Mouse (Mus musculus) limb, embryonic 13.5 days (tissue): Measurements from ENCODE around the gene Atp8b2. TPM values are rescaled to one million over a fixed set of nuclear protein-coding genes. Genes with fewer than 3 reads are reported as not detected.

Source experiments
- ATAC-seq: fragments of 200-750 bp; cut with Nextera tagmentation; 2 replicates; pipeline ENCODE4 v1.8.0; 2017; ENCODE audit warnings: low read depth, moderate number of reproducible peaks, moderate TSS enrichment; ENCODE audit not compliant: low FRiP score
- H3K27ac ChIP-seq: fragments of 300-500 bp; sonication (generic); 2 replicates; pipeline ENCODE4 v1.5.1; 2015; ENCODE audit warnings: inconsistent platforms, mild to moderate bottlenecking, moderate library complexity
- H3K27me3 ChIP-seq: fragments of 300-500 bp; sonication (generic); 2 replicates; pipeline ENCODE4 v1.6.1; 2015; ENCODE audit warnings: mild to moderate bottlenecking, inconsistent platforms
- H3K36me3 ChIP-seq: fragments of 300-500 bp; sonication (generic); 2 replicates; pipeline ENCODE4 v1.6.1; 2015; ENCODE audit warnings: inconsistent platforms, mild to moderate bottlenecking, moderate library complexity
- H3K4me1 ChIP-seq: fragments of 300-500 bp; sonication (generic); 2 replicates; pipeline ENCODE4 v1.6.1; 2015; ENCODE audit warnings: inconsistent platforms
- H3K4me2 ChIP-seq: fragments of 300-500 bp; sonication (generic); replicated peaks from 2 replicates; pipeline ENCODE4 v1.6.1; 2015; ENCODE audit warnings: inconsistent platforms, mild to moderate bottlenecking, moderate library complexity
- H3K4me3 ChIP-seq: fragments of 300-500 bp; sonication (generic); 2 replicates; pipeline ENCODE4 v1.5.1; 2015; ENCODE audit warnings: moderate library complexity, mild to moderate bottlenecking, inconsistent platforms
- H3K9ac ChIP-seq: fragments of 300-500 bp; sonication (generic); 2 replicates; pipeline ENCODE4 v1.6.1; 2015; ENCODE audit warnings: mild to moderate bottlenecking, inconsistent platforms
- H3K9me3 ChIP-seq: fragments of 300-500 bp; sonication (generic); 2 replicates; pipeline ENCODE4 v1.6.1; 2016; ENCODE audit warnings: inconsistent platforms
- WGBS: fragments of 180-500 bp; shearing (Covaris S2); methylation state at CpG from one replicate; pipeline ENCODE4 v1.1.7; 2015; 5-methylcytosine and 5-hydroxymethylcytosine counted together
- polyA plus RNA-seq: library from polyadenylated mRNA; unstranded; fragments of >200 nt; fragmentation: Nextera tagmentation; extraction: Ambion mirVana; gene quantifications from 2 replicates; pipeline ENCODE4 v1.2.1, GENCODE M21; 2015

Atp8b2 gene
- polyA plus RNA-seq, 1 experiment from 2014 or later, result 17.7 TPM

GRCm38 (mm10) chr3:89914700-89915099 is 48.6 kb downstream of the Atp8b2 start:
- ATAC-seq, result no peak
- H3K4me1 ChIP-seq, result peaks cover 18% of the 10 kb centered on the region
- peaks cover 49% of the 10 kb centered on the region for H3K27me3 ChIP-seq
- no peak overlapping the region for H3K4me3 ChIP-seq
- H3K9ac ChIP-seq, result no peak overlapping the region
- WGBS, result 72% methylated on average over 4 of the region's 4 CpGs
- H3K4me2 ChIP-seq, result no peak overlapping the region
- H3K27ac ChIP-seq, result no peak overlapping the region
- H3K9me3 ChIP-seq, result no peaks in the 10 kb centered on the region
- no peaks in the 10 kb centered on the region for H3K36me3 ChIP-seq

- Histone ChIP-seq H3K27ac (no peak within 1 kb of the TSS), H3K9me3 (no peaks in the 10 kb centered on the region), H3K9ac (peak within 1 kb of the TSS; percentile 63), H3K4me2 (peak within 1 kb of the TSS; percentile 99), H3K4me1 (peaks cover 18% of the 10 kb centered on the region), H3K4me3 (peak within 1 kb of the TSS; percentile 55), H3K36me3 (no peaks in the 10 kb centered on the region), H3K27me3 (peaks cover 53% of the 10 kb centered on the region)
- ATAC-seq, result peak; percentile 80
- WGBS, result 1% methylated on average over 75 of the region's 75 CpGs
Observed at GRCm38 (mm10) chr3:89912543-89913391, 50.5 kb downstream of the Atp8b2 start, which contains the start of gene Il6ra. TSS of gene Il6ra (minus strand) at chr3:89913196.

DNA sequence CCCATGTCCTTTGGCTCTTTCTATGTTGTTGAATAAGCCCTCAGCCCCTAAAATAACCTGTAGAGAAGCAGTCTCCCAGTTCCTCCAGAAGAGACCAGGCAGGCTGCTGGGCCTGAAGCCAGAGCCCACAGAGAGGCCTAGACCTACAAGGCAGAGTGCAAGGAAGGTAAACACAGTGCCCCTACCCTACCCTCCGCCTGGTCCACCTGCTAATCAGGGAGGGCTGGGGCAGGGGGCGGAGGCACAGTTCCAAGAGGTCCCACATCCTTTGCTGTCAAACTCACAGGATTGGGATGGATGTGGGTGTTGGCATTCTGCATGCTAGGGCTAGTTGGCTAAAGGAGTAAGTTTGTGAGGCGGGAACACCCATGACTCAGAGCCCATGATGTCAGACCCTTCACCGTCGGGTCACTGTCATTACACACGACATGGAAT is 51.2 kb downstream of the Atp8b2 start:
- H3K27me3 ChIP-seq, result peaks cover 53% of the 10 kb centered on the region
- no peak for ATAC-seq
- H3K27ac ChIP-seq, result no peak overlapping the region
- H3K9me3 ChIP-seq, result no peaks in the 10 kb centered on the region
- H3K9ac ChIP-seq, result 0 out of 2 replicates have a peak overlapping the region, but pooled peaks have one; percentile 63
- peaks cover 18% of the 10 kb centered on the region for H3K4me1 ChIP-seq
- H3K4me2 ChIP-seq, result peak overlapping the region; percentile 99
- peak overlapping the region; percentile 55 for H3K4me3 ChIP-seq
- WGBS, result 34% methylated on average over 6 of the region's 6 CpGs
- no peaks in the 10 kb centered on the region for H3K36me3 ChIP-seq

DNA sequence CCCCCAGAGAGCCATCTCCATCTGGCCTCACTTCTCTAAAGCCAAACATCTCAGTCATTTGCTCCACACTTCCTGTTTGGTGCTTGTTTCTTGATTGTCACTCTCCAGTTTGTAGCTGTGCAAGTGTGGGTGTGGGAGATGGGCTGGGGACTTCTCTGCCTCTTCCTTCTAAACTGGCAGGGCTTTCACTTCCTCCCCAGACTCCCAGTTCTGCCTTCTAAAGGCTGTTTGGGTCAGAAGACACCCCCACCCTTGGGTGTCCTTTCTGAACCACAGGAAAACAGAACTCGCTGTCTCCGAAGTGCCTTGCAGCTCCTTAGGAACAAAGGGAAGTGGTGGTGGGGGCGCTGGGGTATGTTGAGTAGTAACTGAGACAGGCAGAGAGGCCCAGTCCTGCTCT is 52.1 kb downstream of the Atp8b2 start:
- H3K9ac ChIP-seq, result no peak overlapping the region
- 85% methylated on average over 3 of the region's 3 CpGs for WGBS
- H3K4me2 ChIP-seq, result no peak overlapping the region
- no peak overlapping the region for H3K4me3 ChIP-seq
- no peak overlapping the region for H3K27ac ChIP-seq
- peaks cover 53% of the 10 kb centered on the region for H3K27me3 ChIP-seq
- no peaks in the 10 kb centered on the region for H3K9me3 ChIP-seq
- ATAC-seq, result no peak
- peaks cover 18% of the 10 kb centered on the region for H3K4me1 ChIP-seq
- no peaks in the 10 kb centered on the region for H3K36me3 ChIP-seq

DNA sequence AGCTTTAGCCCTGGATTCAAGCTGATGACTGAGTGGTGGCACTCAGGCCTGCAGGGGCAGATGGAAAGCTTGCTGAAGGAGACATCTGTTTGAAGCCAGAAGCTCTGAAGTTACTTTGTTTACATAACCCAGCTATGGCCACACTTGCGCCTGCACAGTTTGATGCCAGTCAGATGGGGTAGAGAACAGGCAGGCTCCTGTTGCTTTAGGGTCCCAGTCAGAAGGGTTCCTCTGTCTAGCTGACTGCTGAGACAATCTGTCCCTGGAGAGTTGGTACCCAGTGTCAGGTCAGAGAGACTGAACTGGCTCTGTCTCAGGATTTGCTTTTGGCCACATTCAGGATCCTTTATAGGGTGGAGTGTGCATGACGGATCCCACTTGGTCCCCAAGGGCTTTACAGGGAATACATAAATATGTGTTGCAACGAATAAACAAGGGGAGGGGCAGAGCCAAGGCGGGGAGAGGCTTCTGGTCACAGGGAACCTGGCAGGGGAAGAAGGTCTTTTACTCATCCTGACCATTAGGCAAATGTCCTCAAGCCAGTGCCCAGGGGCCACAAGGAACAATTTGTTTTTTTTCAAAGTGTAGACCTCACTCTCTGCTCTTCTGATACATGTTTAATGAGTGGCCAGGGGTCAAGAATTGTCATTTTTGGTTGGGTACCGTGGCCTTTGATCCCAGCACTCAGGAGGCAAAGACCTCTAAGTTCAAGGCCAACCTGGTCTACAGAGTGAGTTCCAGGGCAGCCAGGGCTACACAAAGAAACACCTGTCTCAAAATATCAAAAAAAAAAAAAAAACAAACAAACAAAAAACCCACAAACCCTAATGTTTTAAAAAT is 53.4 kb downstream of the Atp8b2 start:
- Histone ChIP-seq H3K9me3 (no peaks in the 10 kb centered on the region), H3K27ac (no peak overlapping the region), H3K4me3 (no peak overlapping the region), H3K27me3 (peaks cover 45% of the 10 kb centered on the region), H3K36me3 (no peaks in the 10 kb centered on the region), H3K4me2 (no peak overlapping the region), H3K4me1 (peaks cover 18% of the 10 kb centered on the region), H3K9ac (no peak overlapping the region)
- ATAC-seq, result no peak
- WGBS, result 37% methylated on average over 5 of the region's 5 CpGs

DNA sequence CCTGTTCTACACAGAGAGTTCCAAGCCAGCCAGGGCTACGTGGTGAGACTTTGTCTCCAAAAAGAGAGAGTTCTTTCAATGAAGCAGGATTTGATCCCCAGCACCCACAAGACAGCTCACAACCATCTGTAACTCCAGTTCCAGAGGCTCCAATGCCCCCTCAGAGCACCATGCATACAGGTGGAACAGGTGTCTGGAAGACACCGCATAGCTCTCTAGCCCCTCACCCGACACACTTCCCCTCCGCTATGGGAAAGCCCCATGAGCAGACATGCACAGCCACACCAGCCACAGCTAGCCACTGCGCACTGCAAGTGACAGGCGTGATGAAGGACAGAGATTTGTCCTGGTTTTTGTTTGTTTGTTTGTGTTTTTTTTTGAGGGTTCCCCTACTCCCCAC is 54.5 kb downstream of the Atp8b2 start:
- H3K9ac ChIP-seq, result no peak overlapping the region
- peaks cover 35% of the 10 kb centered on the region for H3K27me3 ChIP-seq
- no peak overlapping the region for H3K4me2 ChIP-seq
- H3K27ac ChIP-seq, result no peak overlapping the region
- peaks cover 18% of the 10 kb centered on the region for H3K4me1 ChIP-seq
- 71% methylated on average over 6 of the region's 6 CpGs for WGBS
- no peak for ATAC-seq
- H3K9me3 ChIP-seq, result no peaks in the 10 kb centered on the region
- H3K4me3 ChIP-seq, result no peak overlapping the region
- H3K36me3 ChIP-seq, result no peaks in the 10 kb centered on the region

- H3K4me1 ChIP-seq, result peaks cover 9% of the 10 kb centered on the region
Observed at GRCm38 (mm10) chr3:89907846-89908245, 55.5 kb downstream of the Atp8b2 start.

DNA sequence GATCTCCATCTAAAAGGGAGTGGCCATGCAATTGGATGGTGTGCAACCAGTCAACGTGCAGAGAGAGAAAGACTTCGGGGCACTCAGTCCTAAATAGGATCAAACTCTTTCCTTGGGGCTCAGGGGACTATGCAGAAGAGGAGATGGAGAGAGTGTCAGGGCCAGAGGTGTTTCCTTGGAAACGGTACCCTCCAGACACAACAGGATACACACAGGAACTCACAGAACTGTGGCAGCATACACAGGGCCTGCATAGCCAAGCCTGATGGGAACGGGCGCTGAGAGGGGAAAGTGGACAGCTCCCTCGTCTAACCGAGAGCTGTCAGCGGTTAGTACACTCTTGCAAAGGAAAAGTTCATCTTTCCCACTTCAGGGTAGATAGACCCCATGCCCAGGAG is 63.8 kb downstream of the Atp8b2 start:
- WGBS, result 66% methylated on average over 8 of the region's 8 CpGs
- H3K4me2 ChIP-seq, result no peak overlapping the region
- H3K27ac ChIP-seq, result no peak overlapping the region
- H3K9me3 ChIP-seq, result no peaks in the 10 kb centered on the region
- no peak overlapping the region for H3K4me3 ChIP-seq
- no peak overlapping the region for H3K9ac ChIP-seq
- no peaks in the 10 kb centered on the region for H3K27me3 ChIP-seq
- no peaks in the 10 kb centered on the region for H3K36me3 ChIP-seq
- peaks cover 24% of the 10 kb centered on the region for H3K4me1 ChIP-seq
- no peak for ATAC-seq

More at GRCm38 (mm10) chr3:89907846-89908245, 55.5 kb downstream of the Atp8b2 start:
- no peak for ATAC-seq
- Histone ChIP-seq H3K9ac (no peak overlapping the region), H3K27me3 (peaks cover 25% of the 10 kb centered on the region), H3K4me3 (no peak overlapping the region), H3K27ac (no peak overlapping the region), H3K9me3 (no peaks in the 10 kb centered on the region), H3K4me2 (no peak overlapping the region), H3K36me3 (no peaks in the 10 kb centered on the region)
- WGBS, result 68% methylated on average over 3 of the region's 3 CpGs

GRCm38 (mm10) chr3:89898870-89899510 is 64.3 kb downstream of the Atp8b2 start:
- no peak overlapping the region for H3K4me3 ChIP-seq
- H3K27ac ChIP-seq, result no peak overlapping the region
- ATAC-seq, result no peak
- no peaks in the 10 kb centered on the region for H3K27me3 ChIP-seq
- H3K4me2 ChIP-seq, result no peak overlapping the region
- no peak overlapping the region for H3K9ac ChIP-seq
- WGBS, result 66% methylated on average over 5 of the region's 5 CpGs
- H3K9me3 ChIP-seq, result no peaks in the 10 kb centered on the region
- H3K4me1 ChIP-seq, result peaks cover 24% of the 10 kb centered on the region
- H3K36me3 ChIP-seq, result no peaks in the 10 kb centered on the region

DNA sequence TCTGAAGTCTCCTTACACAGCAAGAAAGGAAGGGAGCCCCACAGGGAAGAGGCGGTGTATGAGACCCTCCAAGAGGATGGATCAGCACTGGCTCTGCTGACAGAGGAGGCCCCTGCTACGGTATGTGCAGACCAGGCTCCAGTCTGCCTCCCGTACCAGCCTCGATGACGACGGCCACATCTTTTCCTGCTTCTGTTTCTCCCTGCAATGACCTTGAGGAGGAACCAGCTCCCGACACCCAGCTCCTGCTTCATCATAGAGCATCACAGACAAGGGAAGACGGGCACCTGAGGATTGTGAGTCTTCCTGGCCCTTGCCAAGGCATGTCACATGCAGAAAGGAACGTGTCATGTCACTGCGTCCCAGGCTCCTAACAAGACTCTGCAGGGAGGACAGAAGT is 65.3 kb downstream of the Atp8b2 start:
- 68% methylated on average over 10 of the region's 10 CpGs for WGBS
- Histone ChIP-seq H3K9ac (no peak overlapping the region; the same call in 1 of the 2 replicates), H3K27me3 (no peaks in the 10 kb centered on the region), H3K4me3 (no peak overlapping the region), H3K27ac (no peak overlapping the region; the same call in 1 of the 2 replicates), H3K36me3 (no peaks in the 10 kb centered on the region), H3K4me2 (no peak overlapping the region), H3K4me1 (peaks cover 24% of the 10 kb centered on the region), H3K9me3 (no peaks in the 10 kb centered on the region)
- no peak for ATAC-seq

GRCm38 (mm10) chr3:89897204-89897796 is 66.0 kb downstream of the Atp8b2 start:
- no peak overlapping the region; the same call in 1 of the 2 replicates for H3K27ac ChIP-seq
- no peak overlapping the region for H3K4me3 ChIP-seq
- WGBS, result 57% methylated on average over 8 of the region's 8 CpGs
- peaks cover 24% of the 10 kb centered on the region for H3K4me1 ChIP-seq
- peak; percentile 32; the same call in 1 of the 2 replicates for ATAC-seq
- H3K4me2 ChIP-seq, result no peak overlapping the region
- no peaks in the 10 kb centered on the region for H3K36me3 ChIP-seq
- H3K27me3 ChIP-seq, result no peaks in the 10 kb centered on the region
- no peak overlapping the region for H3K9ac ChIP-seq
- H3K9me3 ChIP-seq, result no peaks in the 10 kb centered on the region
